Mouse (Mus musculus): ENCODE measurements at regions not wholly inside any gene's neighbourhood (a gene's known extent, or its start where the extent isn't known, plus 50 kb on each side); places are given as distances from the start of the nearest gene placed in this dataset.

GRCm38 (mm10) chr2:146586381-146586780, 74.2 kb upstream of the Ralgapa2 start:
- Histone ChIP-seq H3K27me3 (ENCODE audit: control insufficient read depth, insufficient read depth, low read depth, low read length) (no peaks in the 10 kb centered on the region), H3K9me3 (replicated peaks; ENCODE audit: control insufficient read depth, low read length, poor library complexity, severe bottlenecking) (no peaks in the 10 kb centered on the region), H3K4me3 (ENCODE audit: low read depth, low read length) (no peak overlapping the region), H3K4me1 (ENCODE audit: control insufficient read depth, insufficient read depth, low read length) (no peaks in the 10 kb centered on the region), H3K9ac (ENCODE audit: low read depth, low read length) (no peak overlapping the region), H3K4me2 (ENCODE audit: low read length) (no peak overlapping the region), H3K27ac (ENCODE audit: low read length) (no peak overlapping the region), H3K36me3 (ENCODE audit: control insufficient read depth, insufficient read depth, low read length) (no peaks in the 10 kb centered on the region)
- 97% methylated on average over 1 of the region's 1 CpGs for WGBS
- no peak for ATAC-seq

GRCm38 (mm10) chr2:146586981-146587380, 74.8 kb upstream of the Ralgapa2 start:
- Histone ChIP-seq H3K4me1 (ENCODE audit: control insufficient read depth, insufficient read depth, low read length) (no peaks in the 10 kb centered on the region), H3K4me2 (ENCODE audit: low read length) (no peak overlapping the region), H3K9me3 (replicated peaks; ENCODE audit: control insufficient read depth, low read length, poor library complexity, severe bottlenecking) (no peaks in the 10 kb centered on the region), H3K27me3 (ENCODE audit: control insufficient read depth, insufficient read depth, low read depth, low read length) (no peaks in the 10 kb centered on the region), H3K4me3 (ENCODE audit: low read depth, low read length) (no peak overlapping the region), H3K36me3 (ENCODE audit: control insufficient read depth, insufficient read depth, low read length) (no peaks in the 10 kb centered on the region), H3K27ac (ENCODE audit: low read length) (no peak overlapping the region), H3K9ac (ENCODE audit: low read depth, low read length) (no peak overlapping the region)
- no peak for ATAC-seq
- WGBS: 72% methylated on average over 3 of the region's 3 CpGs

- WGBS: 93% methylated on average over 3 of the region's 3 CpGs
- no peak overlapping the region for H3K27ac ChIP-seq (ENCODE audit: low read length)
- no peak for ATAC-seq
Observed at GRCm38 (mm10) chr2:146589860-146590259, 77.7 kb upstream of the Ralgapa2 start.

DNA sequence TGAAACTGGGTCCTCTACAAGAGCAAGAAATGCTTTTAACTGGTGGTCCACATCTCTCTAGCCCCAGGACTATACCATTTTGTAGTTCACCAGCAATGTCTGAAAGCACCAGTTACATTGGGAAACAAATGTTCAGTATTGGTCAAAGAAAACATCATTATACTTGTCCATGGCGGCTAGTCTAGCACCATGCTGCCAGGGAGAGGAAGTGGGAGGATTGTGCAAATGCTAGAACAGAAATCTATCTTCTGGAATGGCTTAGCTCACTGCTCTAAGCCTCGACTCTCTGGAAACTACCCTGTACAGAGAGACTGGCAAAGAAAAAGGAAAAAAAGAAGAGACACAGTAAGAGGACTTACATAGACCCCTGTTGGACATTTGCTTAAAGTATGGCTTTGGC, 81.1 kb upstream of the Ralgapa2 start:
- Histone ChIP-seq H3K4me2 (ENCODE audit: low read length) (no peak overlapping the region), H3K4me3 (ENCODE audit: low read depth, low read length) (no peak overlapping the region), H3K27me3 (ENCODE audit: control insufficient read depth, insufficient read depth, low read depth, low read length) (no peaks in the 10 kb centered on the region), H3K9ac (ENCODE audit: low read depth, low read length) (no peak overlapping the region), H3K27ac (ENCODE audit: low read length) (no peak overlapping the region), H3K36me3 (ENCODE audit: control insufficient read depth, insufficient read depth, low read length) (no peaks in the 10 kb centered on the region), H3K4me1 (ENCODE audit: control insufficient read depth, insufficient read depth, low read length) (no peaks in the 10 kb centered on the region), H3K9me3 (replicated peaks; ENCODE audit: control insufficient read depth, low read length, poor library complexity, severe bottlenecking) (no peaks in the 10 kb centered on the region)
- no peak for ATAC-seq
- WGBS: 81% methylated on average over 2 of the region's 2 CpGs

More at GRCm38 (mm10) chr2:146589860-146590259, 77.7 kb upstream of the Ralgapa2 start:
- no peak overlapping the region for H3K4me2 ChIP-seq (ENCODE audit: low read length)
- no peak overlapping the region for H3K4me3 ChIP-seq (ENCODE audit: low read depth, low read length)
- no peaks in the 10 kb centered on the region for H3K27me3 ChIP-seq (ENCODE audit: control insufficient read depth, insufficient read depth, low read depth, low read length)
- H3K36me3 ChIP-seq (ENCODE audit: control insufficient read depth, insufficient read depth, low read length): no peaks in the 10 kb centered on the region
- no peaks in the 10 kb centered on the region for H3K4me1 ChIP-seq (ENCODE audit: control insufficient read depth, insufficient read depth, low read length)
- H3K9ac ChIP-seq (ENCODE audit: low read depth, low read length): no peak overlapping the region
- H3K9me3 ChIP-seq (replicated peaks; ENCODE audit: control insufficient read depth, low read length, poor library complexity, severe bottlenecking): no peaks in the 10 kb centered on the region

DNA sequence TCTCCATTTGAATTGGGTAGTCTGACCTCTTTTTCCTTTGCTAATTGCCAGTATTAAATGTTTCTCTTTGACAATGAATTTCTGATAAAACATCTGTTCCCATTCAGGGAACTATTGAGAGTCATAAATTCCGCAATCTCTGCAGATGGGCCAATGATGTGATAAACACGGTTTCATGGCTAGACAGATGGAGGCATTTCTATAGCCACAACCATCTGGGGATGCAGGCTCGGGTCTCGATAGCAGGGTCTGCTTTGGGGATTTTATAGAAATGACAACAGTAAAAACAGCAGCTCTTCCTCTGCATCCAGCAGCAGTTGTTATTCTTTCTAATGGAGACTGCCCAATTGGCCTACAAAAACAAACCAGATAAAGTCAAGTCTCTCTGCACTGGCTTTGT, 82.1 kb upstream of the Ralgapa2 start:
- Histone ChIP-seq H3K36me3 (ENCODE audit: control insufficient read depth, insufficient read depth, low read length) (no peaks in the 10 kb centered on the region), H3K9me3 (replicated peaks; ENCODE audit: control insufficient read depth, low read length, poor library complexity, severe bottlenecking) (no peaks in the 10 kb centered on the region), H3K27me3 (ENCODE audit: control insufficient read depth, insufficient read depth, low read depth, low read length) (no peaks in the 10 kb centered on the region), H3K9ac (ENCODE audit: low read depth, low read length) (no peak overlapping the region), H3K4me1 (ENCODE audit: control insufficient read depth, insufficient read depth, low read length) (no peaks in the 10 kb centered on the region), H3K4me2 (ENCODE audit: low read length) (no peak overlapping the region), H3K27ac (ENCODE audit: low read length) (no peak overlapping the region), H3K4me3 (ENCODE audit: low read depth, low read length) (no peak overlapping the region)
- ATAC-seq: no peak
- 55% methylated on average over 4 of the region's 4 CpGs for WGBS

DNA sequence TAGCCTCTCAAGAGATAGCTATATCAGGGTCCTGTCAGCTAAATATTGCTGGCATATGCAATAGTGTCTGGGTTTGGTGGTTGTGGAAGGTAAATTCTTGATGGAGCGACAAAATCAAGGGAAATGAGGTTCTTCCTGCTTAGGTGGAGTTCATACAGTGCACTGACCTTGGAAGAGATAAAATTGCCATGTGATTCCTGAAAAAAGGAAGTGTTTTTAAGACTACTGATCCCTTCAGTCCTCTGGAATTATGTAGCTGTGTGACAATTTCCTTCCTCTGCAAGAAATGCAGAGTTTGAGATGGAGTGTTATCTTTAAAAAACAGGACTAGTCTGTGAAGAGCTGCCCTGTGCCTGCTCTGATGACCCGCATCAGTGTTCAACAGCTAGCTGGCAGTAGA, 83.5 kb upstream of the Ralgapa2 start:
- no peak overlapping the region for H3K9ac ChIP-seq (ENCODE audit: low read depth, low read length)
- no peaks in the 10 kb centered on the region for H3K4me1 ChIP-seq (ENCODE audit: control insufficient read depth, insufficient read depth, low read length)
- WGBS: 92% methylated on average over 2 of the region's 2 CpGs
- no peak overlapping the region for H3K4me3 ChIP-seq (ENCODE audit: low read depth, low read length)
- H3K27ac ChIP-seq (ENCODE audit: low read length): no peak overlapping the region
- H3K9me3 ChIP-seq (replicated peaks; ENCODE audit: control insufficient read depth, low read length, poor library complexity, severe bottlenecking): no peaks in the 10 kb centered on the region
- ATAC-seq: no peak
- no peak overlapping the region for H3K4me2 ChIP-seq (ENCODE audit: low read length)
- H3K36me3 ChIP-seq (ENCODE audit: control insufficient read depth, insufficient read depth, low read length): no peaks in the 10 kb centered on the region
- no peaks in the 10 kb centered on the region for H3K27me3 ChIP-seq (ENCODE audit: control insufficient read depth, insufficient read depth, low read depth, low read length)

- no peak overlapping the region for H3K4me3 ChIP-seq (ENCODE audit: low read depth, low read length)
- no peak overlapping the region for H3K4me2 ChIP-seq (ENCODE audit: low read length)
- no peak overlapping the region for H3K9ac ChIP-seq (ENCODE audit: low read depth, low read length)
- ATAC-seq: no peak
- no peaks in the 10 kb centered on the region for H3K4me1 ChIP-seq (ENCODE audit: control insufficient read depth, insufficient read depth, low read length)
- H3K9me3 ChIP-seq (replicated peaks; ENCODE audit: control insufficient read depth, low read length, poor library complexity, severe bottlenecking): no peaks in the 10 kb centered on the region
- H3K27me3 ChIP-seq (ENCODE audit: control insufficient read depth, insufficient read depth, low read depth, low read length): no peaks in the 10 kb centered on the region
- H3K27ac ChIP-seq (ENCODE audit: low read length): no peak overlapping the region
- no peaks in the 10 kb centered on the region for H3K36me3 ChIP-seq (ENCODE audit: control insufficient read depth, insufficient read depth, low read length)
Observed at GRCm38 (mm10) chr2:146606170-146606569, 94.0 kb upstream of the Ralgapa2 start.

DNA sequence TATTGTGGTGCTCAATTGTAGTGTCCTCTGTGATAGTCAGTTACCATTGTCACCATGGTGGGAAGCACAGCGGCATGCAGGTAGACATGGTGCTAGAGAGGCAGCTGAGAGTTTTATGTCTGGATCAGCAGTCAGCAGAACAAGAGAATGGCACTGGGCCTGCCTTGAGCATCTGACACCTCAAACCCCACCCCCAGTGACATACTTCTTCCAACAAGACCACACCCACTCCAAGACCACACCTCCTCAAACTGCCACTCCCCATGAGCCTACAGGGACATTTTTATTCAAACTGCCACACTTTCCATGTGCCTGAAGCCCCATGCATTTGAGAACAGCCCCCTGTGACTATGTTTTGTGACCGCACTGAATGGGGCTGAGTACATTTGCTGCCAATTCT, 98.8 kb upstream of the Ralgapa2 start:
- Histone ChIP-seq H3K4me2 (ENCODE audit: low read length) (no peak overlapping the region), H3K4me1 (ENCODE audit: control insufficient read depth, insufficient read depth, low read length) (peaks cover 5% of the 10 kb centered on the region)
- WGBS: 98% methylated on average over 2 of the region's 2 CpGs

DNA sequence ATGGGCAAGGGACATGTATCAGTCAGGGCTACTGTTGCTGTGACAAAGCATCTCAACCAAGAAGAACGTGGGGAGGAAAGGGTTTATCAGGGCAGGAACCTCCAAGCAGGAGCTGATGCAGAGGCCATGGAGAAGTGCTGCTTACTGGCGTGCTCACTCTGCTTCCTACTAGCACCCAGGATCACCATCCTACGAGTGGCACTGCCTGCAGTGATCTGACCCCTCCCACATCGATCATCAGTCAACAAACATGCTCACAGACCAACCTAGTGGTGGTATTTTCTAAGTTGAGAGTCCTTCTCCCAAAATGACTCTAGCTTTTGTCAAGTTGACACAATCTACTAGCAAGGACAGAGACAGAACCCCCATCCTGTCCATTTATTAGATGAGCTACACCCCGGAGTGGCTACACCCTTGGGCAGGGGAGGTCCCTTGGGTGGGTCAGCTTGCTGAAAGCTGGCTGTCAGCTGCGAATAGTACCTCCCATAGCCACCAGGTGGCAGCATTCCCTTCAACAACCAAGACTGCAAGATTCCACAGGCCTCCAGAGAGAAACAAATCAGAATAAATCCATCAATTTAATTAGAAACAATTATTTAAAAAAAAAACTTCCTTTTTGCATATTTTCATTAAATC, 99.9 kb upstream of the Ralgapa2 start:
- no peak overlapping the region for H3K9ac ChIP-seq (ENCODE audit: low read depth, low read length)
- H3K4me2 ChIP-seq (ENCODE audit: low read length): no peak overlapping the region
- H3K4me1 ChIP-seq (ENCODE audit: control insufficient read depth, insufficient read depth, low read length): peaks cover 5% of the 10 kb centered on the region
- no peaks in the 10 kb centered on the region for H3K9me3 ChIP-seq (replicated peaks; ENCODE audit: control insufficient read depth, low read length, poor library complexity, severe bottlenecking)
- WGBS: 48% methylated on average over 6 of the region's 6 CpGs
- ATAC-seq: peak; percentile 66
- no peaks in the 10 kb centered on the region for H3K36me3 ChIP-seq (ENCODE audit: control insufficient read depth, insufficient read depth, low read length)
- no peak overlapping the region for H3K27ac ChIP-seq (ENCODE audit: low read length)
- no peaks in the 10 kb centered on the region for H3K27me3 ChIP-seq (ENCODE audit: control insufficient read depth, insufficient read depth, low read depth, low read length)
- H3K4me3 ChIP-seq (ENCODE audit: low read depth, low read length): no peak overlapping the region

More for the DNA sequence above, 98.8 kb upstream of the Ralgapa2 start:
- Histone ChIP-seq H3K27ac (ENCODE audit: low read length) (no peak overlapping the region), H3K9me3 (replicated peaks; ENCODE audit: control insufficient read depth, low read length, poor library complexity, severe bottlenecking) (no peaks in the 10 kb centered on the region), H3K27me3 (ENCODE audit: control insufficient read depth, insufficient read depth, low read depth, low read length) (no peaks in the 10 kb centered on the region), H3K9ac (ENCODE audit: low read depth, low read length) (no peak overlapping the region), H3K36me3 (ENCODE audit: control insufficient read depth, insufficient read depth, low read length) (no peaks in the 10 kb centered on the region), H3K4me3 (ENCODE audit: low read depth, low read length) (no peak overlapping the region)
- no peak for ATAC-seq

All from midbrain, embryonic 16.5 days (tissue).